Mouse (Mus musculus): ENCODE data around the gene Asrgl1. TPM values are rescaled to one million over a fixed set of nuclear protein-coding genes. Genes with fewer than 3 reads are reported as not detected.
A peak's percentile ranks its signal among the peaks of the same experiment; 100 is the strongest.
"Not testable (repeated sequence)": the region's sequence is repeated elsewhere in the genome, so short reads cannot be mapped to it uniquely, and the experiment has no call there.

The Asrgl1 gene
- total and polyA plus RNA-seq, 3 experiments, result 15.6 to 36.2 (median 25.1) TPM

DNA sequence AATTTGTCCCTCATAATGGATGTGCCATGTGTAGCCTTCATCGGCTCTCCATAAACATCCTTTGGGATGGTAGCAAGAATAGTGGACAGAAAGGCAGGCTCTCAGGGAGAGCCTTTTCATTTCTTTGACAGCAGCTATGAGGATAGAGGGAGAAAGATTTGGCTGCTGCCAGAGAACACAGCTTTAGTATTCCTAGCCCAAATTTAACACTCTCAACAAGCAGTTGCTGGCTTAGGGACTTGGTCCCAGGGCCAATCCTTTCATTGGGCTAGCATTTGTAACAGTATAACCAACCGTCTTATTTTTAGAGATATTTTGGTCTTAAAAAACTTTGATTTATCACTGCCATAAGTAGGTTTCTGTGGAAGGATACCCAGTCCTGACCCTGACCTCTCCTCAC lies 7.8 kb upstream of the Asrgl1 start:
- in situ Hi-C loops (cut with MboI; ENCODE audit: low pct_ligation_motif_present, low pct_unique_long_range_greater_than_20kb, low sequenced_read_pairs), result no loop called here
- H3K27me3 ChIP-seq (replicated peaks), result no peaks in the 10 kb centered on the region
- dilution Hi-C loops (cut with MboI; ENCODE audit: extremely low pct_ligation_motif_present, extremely low pct_unique_long_range_greater_than_20kb, low sequenced_read_pairs), result no loop called here

DNA sequence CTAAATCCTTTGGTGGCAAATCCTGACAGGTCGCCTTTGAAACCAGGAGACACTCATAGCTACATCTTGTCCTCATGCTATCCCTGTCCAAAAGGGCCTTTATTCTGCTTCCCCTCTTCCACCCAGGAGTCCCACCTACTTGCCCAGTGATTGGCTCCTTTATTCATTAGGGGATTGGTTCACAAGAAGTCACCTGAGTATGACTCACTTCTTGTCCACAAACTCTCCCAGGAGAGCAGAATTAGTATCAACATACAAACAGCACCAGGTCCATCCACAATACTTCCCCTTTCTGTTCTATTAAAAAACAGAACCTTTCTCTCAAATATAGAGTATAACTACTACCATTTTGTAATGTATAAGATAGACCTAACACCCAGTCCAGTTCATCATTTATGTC lies 4.9 kb upstream of the Asrgl1 start:
- H3K27me3 ChIP-seq (replicated peaks); in situ Hi-C loops (cut with MboI; ENCODE audit: low pct_ligation_motif_present, low pct_unique_long_range_greater_than_20kb, low sequenced_read_pairs); H3K27ac ChIP-seq (ENCODE audit: insufficient read depth, low read depth); H3K9me3 ChIP-seq (replicated peaks; ENCODE audit: low read length); H3K4me3 ChIP-seq (replicated peaks in 1 of 3; ENCODE audit: low read depth in 2 of 3, low read length in 2 of 3, poor library complexity in 1 of 3); H3K9ac ChIP-seq (ENCODE audit: insufficient read depth, low read depth); H3K79me2 ChIP-seq (replicated peaks; ENCODE audit: control insufficient read depth, extremely low read depth, insufficient read depth, poor library complexity, severe bottlenecking); H3K36me3 ChIP-seq (replicated peaks in 1 of 2; ENCODE audit: control insufficient read depth in 1 of 2, insufficient read depth in 1 of 2, low read length in 1 of 2); H3K4me2 ChIP-seq (ENCODE audit: insufficient read depth, low read depth, poor library complexity, severe bottlenecking); dilution Hi-C loops (cut with MboI; ENCODE audit: extremely low pct_ligation_motif_present, extremely low pct_unique_long_range_greater_than_20kb, low sequenced_read_pairs): not testable (repeated sequence)
- H3K4me1 ChIP-seq (ENCODE audit: control insufficient read depth in 1 of 2, insufficient read depth in 2 of 2), result peaks cover 0 to 18% of the 10 kb centered on the region in 2 experiments; a peak in 2 of 4 replicates
- TF ChIP-seq BHLHE40 (IDR thresholded peaks at IDR 0.05; ENCODE audit: low read depth, low read length) (peak; percentile 63), JUND (conservative IDR thresholded peaks at IDR 0.05; ENCODE audit: low read depth, low read length) (peak; percentile 39; the same call in 1 of the 2 replicates), MEF2A (IDR thresholded peaks at IDR 0.05; ENCODE audit: borderline replicate concordance, low read depth, low read length) (0 out of 2 replicates have a peak, but pooled peaks have one; percentile 15)
- peak; percentile 33 for DNase-seq (ENCODE audit: extremely low read depth)

More for the DNA sequence above, 7.8 kb upstream of the Asrgl1 start:
- Histone ChIP-seq H3K4me1 (ENCODE audit: control insufficient read depth in 1 of 2, insufficient read depth in 2 of 2) (peaks cover 0 to 7% of the 10 kb centered on the region in 2 experiments; a peak in 1 of 4 replicates), H3K36me3 (replicated peaks in 1 of 2; ENCODE audit: control insufficient read depth in 1 of 2, insufficient read depth in 1 of 2, low read length in 1 of 2) (no peaks in the 10 kb centered on the region), H3K9ac (ENCODE audit: insufficient read depth, low read depth) (no peak overlapping the region), H3K27ac (ENCODE audit: insufficient read depth, low read depth) (no peak overlapping the region), H3K9me3 (replicated peaks; ENCODE audit: low read length) (no peaks in the 10 kb centered on the region), H3K79me2 (replicated peaks; ENCODE audit: control insufficient read depth, extremely low read depth, insufficient read depth, poor library complexity, severe bottlenecking) (no peaks in the 10 kb centered on the region), H3K4me3 (replicated peaks in 1 of 3; ENCODE audit: low read depth in 2 of 3, low read length in 2 of 3, poor library complexity in 1 of 3) (no peak overlapping the region), H3K4me2 (ENCODE audit: insufficient read depth, low read depth, poor library complexity, severe bottlenecking) (no peak overlapping the region)
- DNase-seq (ENCODE audit: extremely low read depth), result no peak
- TF ChIP-seq USF2 (conservative IDR thresholded peaks at IDR 0.05; ENCODE audit: low read depth, low read length) (no peak), SMC3 (IDR thresholded peaks at IDR 0.05; ENCODE audit: low read depth, low read length) (no peak), SIN3A (IDR thresholded peaks at IDR 0.05; ENCODE audit: low read length) (no peak), BHLHE40 (IDR thresholded peaks at IDR 0.05; ENCODE audit: low read depth, low read length) (no peak), RCOR1 (conservative IDR thresholded peaks at IDR 0.05; ENCODE audit: low read depth, low read length) (no peak), IRF4 (IDR thresholded peaks at IDR 0.05; ENCODE audit: low read depth, low read length) (no peak), HCFC1 (IDR thresholded peaks at IDR 0.05; ENCODE audit: low read depth, low read length) (no peak), ZKSCAN1 (IDR thresholded peaks at IDR 0.05; ENCODE audit: borderline replicate concordance, low read depth, low read length) (no peak), TCF12 (IDR thresholded peaks at IDR 0.05; ENCODE audit: low read depth, low read length) (no peak), E2F4 (IDR thresholded peaks at IDR 0.05; ENCODE audit: insufficient replicate concordance, low read depth, low read length) (no peak), ELF1 (IDR thresholded peaks at IDR 0.05; ENCODE audit: low read depth, low read length) (no peak), NELFE (IDR thresholded peaks at IDR 0.05; ENCODE audit: low read depth, low read length) (no peak), ETS1 (conservative IDR thresholded peaks at IDR 0.05; ENCODE audit: low read depth, low read length) (no peak), ZNF384 (IDR thresholded peaks at IDR 0.05; ENCODE audit: low read depth, low read length) (no peak), MAFK (IDR thresholded peaks at IDR 0.05; ENCODE audit: insufficient replicate concordance, low read length) (no peak), MEF2A (IDR thresholded peaks at IDR 0.05; ENCODE audit: borderline replicate concordance, low read depth, low read length) (no peak), KAT2A (IDR thresholded peaks at IDR 0.05; ENCODE audit: insufficient replicate concordance, low read length) (no peak), JUN (IDR thresholded peaks at IDR 0.05; ENCODE audit: insufficient read depth, low read depth, low read length) (no peak), CTCF (conservative IDR thresholded peaks at IDR 0.05 in 1 of 2, IDR thresholded peaks at IDR 0.05 in 1 of 2; ENCODE audit: low read depth in 2 of 2, low read length in 2 of 2) (no peak)

All from CH12.LX (cell line).